Mouse (Mus musculus) kidney, adult 18-20 months (tissue): ENCODE results near the gene Mipol1.
A peak's percentile ranks its signal among the peaks of the same experiment; 100 is the strongest.
"Not testable (repeated sequence)": the region's sequence is repeated elsewhere in the genome, so short reads cannot be mapped to it uniquely, and the experiment has no call there.

Source experiments
- DNase-seq: peaks from one replicate; pipeline ENCODE4 v3.0.0; 2021

Mipol1 gene

DNA sequence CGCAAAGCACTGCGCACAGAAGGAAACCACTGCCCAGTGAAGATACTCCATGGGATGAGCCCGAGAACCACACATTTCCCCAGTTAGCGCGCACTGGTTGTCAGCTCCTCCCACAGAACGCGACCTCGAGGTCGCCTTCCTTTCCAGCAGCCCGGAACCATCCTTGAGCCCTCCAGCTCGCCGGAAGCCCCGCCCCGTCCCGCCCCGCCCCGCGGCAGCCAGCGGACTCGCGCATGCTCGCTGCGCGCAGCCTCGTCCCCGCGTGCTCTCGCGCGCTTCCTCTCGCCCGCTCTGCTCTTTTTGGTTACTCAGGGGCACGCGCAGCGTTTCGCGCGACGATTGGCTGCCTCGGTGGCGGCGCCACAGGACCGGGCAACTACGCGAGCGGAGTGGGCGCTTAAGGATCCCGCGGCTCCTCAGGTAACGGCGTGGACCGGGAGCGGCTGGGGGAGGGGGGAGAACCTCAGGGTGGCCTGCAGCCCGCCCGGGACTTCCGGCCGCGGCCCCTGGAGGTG, at the start of gene Mipol1, which contains the start of gene Prps1l3:
Gene Mipol1 (plus strand): TSS at position 236 of the 515 bp plus-strand sequence.
Gene Prps1l3 (plus strand): TSS at position 221 of the 515 bp plus-strand sequence.
- peak; percentile 90 for DNase-seq

DNA sequence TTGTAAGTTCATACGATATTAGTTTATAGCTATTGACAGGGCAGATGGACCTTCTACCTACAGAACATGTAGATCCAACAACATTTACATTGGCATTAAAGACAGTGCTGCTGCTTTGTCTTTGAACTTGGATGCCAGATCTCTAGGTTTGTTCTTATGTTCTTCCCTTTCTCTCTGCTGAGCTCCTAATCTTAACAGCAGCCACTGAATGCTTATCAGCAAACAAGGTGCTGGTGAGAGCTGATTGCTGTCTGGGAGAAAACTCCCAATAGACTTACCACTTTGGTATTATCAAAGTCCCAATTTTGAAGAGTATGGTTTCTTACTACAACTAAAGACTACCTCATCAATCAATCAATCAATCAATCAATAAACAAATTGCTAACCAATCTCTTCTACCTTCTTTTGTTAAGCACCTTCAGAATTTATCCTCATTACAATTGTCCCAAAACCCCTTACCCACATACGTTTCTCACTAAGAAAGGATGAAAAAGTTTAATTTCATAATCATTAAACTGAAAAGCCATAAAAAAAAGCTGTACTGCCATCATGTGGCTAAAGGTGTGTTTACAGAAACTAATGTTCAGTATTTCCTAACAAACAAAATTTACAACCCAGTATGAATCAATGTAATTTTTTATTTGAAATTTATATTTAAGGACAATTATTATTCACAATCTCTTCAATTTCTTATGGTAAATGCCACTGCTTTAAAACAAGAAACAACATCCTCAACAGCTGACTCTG, 45.7 kb upstream of the Mipol1 start:
- DNase-seq: no peak

DNA sequence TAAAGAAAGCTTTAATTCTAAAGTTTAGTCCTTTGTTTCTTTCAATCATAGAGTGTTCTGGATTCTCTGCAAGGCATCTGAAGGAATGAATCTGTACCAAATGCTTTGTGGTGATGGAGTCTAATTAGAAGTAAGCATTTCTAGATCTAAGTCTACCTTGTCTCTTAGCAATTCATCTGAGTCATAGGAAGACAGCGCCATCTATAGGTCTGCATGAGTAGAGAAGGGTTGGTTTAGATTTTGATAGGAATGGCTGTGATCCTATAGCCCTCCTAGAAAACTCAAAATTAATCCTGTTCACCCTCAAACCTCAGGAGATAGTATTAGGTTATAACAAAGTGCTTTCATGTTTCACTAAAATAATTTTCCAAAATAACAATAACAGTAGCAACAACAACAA, 44.8 kb upstream of the Mipol1 start:
- no peak for DNase-seq

DNA sequence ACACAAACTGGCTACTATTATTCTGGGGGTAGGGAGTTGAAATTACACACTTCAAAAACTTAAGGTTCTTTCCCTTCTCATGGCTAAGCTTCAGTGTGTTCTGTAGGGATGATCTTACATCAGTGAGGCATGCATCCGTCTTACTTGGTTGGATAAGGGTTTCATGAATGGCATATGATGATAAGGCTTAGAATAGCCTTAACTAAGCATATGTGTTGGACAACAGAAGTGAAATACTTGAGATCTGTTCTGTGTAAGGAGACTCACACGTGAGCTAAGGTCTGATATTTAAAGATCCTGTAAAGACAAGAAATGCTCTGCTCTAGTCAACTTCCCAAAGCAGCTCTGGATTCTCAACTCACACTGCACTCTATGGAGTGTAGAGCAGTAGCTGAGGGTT, 44.1 kb upstream of the Mipol1 start:
- DNase-seq: no peak

DNA sequence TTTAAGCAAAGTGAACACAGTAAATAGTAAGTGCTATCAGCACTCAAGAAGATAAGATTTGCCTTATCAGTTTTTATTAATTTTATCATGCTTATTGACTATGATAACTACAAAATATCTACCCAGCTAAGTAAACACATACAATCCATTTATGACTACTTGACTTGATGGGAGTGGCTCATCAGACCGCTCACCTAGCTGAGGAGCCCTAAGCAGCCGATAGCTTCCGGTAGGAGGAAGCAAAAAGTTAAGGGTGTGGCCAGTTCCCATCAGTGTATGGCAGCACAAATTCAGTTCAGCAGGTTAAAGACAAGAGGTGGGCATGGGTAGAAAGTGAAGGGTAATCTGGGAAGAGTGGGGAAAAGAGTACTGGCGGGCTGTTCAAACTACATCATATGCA, 43.2 kb upstream of the Mipol1 start:
- no peak for DNase-seq

DNA sequence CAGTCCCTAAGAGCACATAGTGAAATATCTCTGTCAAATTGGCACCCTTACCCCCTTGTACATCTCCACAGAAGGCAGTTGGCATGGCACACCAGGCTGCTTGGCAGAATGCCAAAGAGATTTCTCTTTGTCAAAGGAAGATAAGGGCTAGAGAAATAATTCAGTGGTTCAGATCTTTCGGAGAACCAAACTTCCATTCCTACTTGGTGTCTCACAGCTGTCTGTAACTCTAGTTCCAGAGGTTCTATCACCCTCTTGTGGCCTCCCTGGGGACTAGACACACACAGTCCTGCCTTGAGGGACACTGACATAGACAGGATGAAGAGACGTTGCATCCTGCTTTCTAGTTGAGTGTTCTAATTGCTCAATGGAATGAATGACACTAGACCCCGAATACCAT, 35.6 kb upstream of the Mipol1 start:
- no peak for DNase-seq

DNA sequence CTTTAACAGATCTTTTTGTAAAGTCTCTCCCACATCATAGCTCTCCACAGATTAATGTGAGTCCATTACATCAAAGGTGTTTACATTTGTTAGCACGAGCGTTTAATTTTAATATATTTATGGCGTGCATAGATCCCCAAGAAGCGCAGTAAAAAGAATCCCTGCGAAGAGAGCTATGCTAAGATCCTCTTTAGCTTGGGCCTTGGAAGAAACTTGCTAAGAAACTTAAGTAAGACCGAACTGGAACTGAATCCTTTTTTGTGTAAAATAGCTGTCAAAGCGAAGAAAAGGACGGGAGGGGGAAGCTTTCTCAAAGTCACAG, 34.0 kb upstream of the Mipol1 start:
- no peak for DNase-seq

DNA sequence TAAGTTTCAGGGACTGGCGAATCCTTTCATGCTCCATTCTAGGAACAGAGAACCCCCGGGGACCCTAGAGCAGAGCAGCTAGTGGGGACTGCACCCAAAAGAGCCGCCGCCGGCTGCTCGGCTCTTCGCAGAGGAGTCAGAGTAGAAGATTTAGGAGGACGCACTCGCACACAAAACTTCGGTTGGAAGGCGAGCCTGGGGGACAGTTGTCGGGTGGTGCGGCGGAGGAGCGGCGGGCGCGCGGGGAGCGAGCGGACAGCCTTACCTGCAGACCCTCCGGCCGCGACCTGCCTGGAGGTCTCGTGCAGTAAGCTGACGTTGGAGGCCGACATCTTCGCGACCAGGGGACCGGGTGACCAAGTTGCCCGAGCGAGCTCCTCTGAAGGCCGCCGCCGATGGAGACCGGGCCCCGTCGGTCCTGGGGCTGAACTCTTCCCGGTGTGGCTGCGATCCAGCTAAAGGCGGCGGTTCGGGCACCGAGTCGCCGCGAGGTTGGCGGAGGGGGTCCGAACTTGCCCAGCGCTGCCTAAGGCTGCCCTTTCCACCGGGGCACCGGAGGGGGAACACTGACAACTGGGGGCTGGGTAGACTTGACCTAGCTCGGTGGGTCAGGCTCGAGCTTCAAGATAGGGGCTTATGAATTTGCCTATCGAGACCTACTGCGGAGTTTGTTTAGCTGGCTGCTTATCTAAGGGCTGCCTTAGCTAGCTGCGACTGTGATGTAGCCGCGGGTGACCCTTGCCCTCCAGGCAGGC, 33.4 kb upstream of the Mipol1 start:
- DNase-seq: peak; percentile 81

DNA sequence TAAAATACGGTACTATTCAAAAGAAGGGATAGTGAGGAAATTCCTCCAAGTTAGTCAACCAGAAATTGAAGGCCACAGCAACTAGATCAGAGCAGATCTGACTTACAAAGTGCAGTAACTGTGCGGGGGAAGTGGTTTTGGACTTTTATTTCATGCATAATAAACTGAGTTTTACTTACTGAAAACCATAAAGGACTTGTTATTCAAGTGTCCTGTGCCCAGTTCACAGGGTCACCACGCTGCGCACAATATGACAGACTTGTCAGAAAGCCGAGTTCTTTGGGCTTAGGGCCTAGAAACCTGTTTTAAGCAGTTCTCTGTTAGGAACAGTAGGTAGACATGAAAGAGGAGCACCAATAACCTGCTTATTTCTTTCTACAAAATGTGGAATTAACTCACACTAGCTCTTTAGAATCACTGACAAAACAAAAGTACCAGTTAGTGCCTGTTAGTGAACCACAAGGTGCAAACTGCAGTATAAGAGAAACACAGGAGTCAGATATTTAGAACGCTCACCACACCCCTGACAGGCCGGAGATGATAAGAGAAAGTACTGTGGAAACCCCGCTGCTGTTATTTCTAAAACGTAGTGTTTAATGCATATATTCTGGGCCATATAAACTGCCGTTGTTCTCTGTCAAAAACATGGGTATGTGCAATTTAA, 32.7 kb upstream of the Mipol1 start, which contains the start of gene Slc25a21:
Gene Slc25a21 (minus strand): TSS at position 110 of the 664 bp plus-strand sequence.
- DNase-seq: no peak

DNA sequence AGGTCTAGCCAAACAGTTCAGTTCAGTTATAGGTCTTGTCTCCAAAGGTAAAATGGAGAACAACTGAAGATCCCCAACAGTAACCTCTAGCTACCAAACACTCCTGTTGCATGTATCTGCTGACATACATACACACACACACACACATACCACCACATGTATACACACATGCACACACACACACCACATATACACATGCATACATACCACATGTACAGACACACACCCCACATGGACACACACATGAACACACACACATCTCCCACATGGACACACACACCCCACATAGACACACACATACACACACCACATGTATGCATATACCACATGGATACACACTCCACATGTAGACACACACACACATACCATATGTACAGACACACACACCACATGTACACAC, 32.0 kb upstream of the Mipol1 start:
- DNase-seq: no peak

DNA sequence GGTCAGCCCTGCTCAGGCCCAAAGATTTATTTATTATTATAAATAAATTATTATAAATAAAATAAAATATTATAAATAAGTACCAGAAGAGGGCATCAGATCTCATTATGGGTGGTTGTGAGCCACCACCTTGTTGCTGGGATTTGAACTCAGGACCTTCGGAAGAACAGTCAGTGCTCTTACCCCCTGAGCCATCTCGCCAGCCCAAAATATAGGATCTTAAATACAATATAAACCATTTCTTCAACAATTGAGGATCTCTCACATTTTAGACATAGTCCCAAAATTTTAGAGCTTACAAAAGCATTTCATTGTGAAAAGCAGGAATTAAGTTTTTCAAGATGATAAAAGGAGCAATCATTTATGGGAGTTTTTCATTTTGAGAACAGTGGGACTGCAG, 30.8 kb upstream of the Mipol1 start:
- no peak for DNase-seq

DNA sequence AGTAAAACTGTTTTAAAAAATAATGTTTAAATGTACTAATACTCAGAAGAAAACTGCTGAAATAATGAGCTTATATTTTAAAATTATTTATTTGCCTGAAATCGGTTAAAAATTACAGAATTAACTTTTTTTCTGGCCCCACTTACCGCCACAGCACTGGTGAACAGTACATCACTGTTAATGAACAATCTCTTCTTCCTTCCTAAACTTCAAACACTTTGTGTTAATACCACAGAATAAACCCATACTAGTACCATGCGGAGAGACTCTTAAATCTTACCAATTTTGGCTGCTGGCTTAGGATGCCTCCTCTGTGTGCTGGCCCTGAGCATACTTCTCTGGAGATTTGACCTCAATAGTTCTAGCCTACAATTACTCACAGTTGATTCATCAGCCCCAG, 28.3 kb upstream of the Mipol1 start:
- no peak for DNase-seq

DNA sequence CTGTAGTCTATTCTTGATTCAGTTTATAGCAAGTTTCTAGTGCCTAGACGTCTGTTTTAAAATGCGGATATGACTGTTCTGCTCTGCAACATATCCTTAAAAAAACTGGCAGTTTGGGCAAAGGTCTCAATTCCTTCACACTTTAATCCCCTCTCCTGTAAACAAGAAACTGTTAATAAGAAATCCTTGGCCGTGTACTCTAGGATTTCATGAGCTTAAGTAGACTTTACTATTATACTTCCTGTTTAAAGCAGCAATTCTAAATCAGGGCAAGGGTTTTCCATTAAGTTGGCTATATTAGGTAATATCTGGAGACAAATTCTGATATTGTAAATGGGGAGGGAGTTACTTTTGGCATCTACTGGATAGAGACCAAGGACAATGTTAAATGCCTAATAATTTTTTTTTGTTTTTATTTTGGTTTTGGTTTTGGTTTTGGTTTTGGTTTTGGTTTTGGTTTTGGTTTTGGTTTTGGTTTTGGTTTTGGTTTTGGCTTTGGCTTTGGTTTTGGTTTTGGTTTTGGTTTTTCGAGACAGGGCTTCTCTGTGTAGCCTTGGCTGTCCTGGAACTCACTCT, 25.9 kb upstream of the Mipol1 start:
- DNase-seq: no peak

DNA sequence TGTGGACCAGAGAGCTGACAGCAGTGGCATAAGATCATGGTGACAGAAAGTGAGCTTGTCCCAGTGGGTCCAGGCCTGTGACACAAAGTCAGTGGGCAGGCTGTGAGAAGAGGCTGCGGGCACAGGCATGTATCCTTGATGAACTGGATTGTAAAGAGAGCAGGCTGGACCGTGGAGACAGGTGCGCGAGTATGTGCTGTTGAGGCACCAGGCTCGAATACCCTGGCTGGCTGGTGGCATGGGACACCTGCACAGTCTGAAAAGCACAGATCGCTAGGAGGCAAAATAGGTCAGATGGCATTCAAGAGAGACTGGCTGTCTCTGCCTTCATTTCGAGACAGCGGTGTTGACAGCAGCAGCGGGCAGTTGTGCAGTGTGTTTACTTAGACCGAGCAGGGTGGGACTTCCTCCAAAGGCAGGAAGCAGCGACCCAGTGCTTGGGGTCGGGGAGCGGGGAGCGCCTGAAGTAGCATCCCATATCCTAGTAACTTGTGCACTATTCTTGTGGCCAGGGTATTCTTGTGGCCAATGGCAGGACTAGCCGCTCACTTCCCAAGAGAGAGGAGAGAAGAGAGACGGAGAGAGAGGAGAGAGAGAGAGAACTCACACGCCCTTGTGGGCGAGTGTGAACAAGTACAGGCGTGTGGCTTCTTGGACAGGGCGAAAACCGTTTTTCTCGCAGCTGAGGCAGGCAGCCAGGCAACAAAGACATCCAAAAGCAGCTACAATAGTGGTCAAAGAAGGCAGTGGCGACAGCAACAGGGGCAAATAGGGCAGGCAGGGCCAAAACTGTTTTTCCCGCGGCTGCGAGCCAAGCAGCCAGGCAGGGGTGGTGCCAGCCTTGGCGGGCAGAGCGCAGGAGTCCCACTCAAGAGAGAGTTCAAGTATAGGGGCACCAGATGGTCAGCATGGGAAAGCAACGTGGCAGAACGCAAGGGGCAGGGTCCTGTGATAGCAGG, 18.6 kb upstream of the Mipol1 start:
- peak; percentile 55 for DNase-seq

DNA sequence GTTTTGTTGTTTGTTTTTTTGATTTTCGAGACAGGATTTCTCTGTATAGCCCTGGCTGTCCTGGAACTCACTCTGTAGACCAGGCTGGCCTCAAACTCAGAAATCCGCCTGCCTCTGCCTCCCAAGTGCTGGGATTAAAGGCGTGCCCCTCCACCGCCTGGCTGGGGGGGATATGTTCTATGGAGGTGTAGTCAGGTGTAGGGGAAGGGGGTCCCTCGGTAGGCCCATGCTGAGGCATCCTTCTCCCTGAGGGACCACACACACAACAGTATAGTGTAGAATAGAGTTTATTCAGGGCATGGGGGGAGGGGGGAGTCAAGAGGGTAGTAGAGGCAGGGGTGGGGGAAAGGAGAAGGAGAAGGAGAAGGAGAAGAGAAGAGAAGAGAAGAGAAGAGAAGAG, 17.8 kb upstream of the Mipol1 start:
- DNase-seq: not testable (repeated sequence)

DNA sequence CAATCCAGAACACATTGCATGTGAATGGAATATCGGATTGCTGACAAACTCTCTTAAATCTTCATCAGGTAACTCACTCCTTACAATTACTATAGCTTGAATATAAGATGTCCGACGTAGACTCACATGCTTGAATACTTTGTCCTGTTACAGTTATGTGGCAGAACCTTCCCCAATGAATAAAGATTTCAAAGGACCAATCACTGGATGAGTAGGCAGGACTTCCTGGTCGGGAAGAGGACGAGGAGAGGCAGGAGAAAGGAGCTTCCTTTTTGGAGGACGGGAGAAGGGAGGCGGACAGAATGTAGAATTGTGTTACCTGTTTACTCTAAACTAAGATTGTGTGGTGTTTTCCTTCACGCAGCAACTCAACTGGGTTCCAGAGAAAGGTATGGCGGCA, 3.8 kb upstream of the Mipol1 start:
- DNase-seq: no peak

DNA sequence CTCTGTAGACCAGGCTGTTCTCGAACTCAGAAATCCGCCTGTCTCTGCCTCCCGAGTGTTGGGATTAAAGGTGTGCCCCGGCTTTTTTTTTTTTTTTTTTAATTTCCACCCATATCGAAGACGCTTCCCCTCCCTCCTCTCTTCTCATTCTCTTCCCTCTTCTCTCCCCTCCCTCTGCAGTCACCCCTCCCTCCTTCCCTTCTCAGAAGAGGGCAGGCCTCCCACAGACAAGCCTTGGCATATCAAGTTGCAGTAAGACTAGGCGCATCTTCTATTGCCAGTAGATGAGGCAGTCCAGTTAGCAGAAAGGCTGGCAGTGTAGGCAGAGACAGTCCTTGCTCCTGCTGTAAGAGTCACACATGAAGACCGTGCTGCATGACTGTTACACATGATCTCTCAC, 2.5 kb upstream of the Mipol1 start:
- DNase-seq: no peak

DNA sequence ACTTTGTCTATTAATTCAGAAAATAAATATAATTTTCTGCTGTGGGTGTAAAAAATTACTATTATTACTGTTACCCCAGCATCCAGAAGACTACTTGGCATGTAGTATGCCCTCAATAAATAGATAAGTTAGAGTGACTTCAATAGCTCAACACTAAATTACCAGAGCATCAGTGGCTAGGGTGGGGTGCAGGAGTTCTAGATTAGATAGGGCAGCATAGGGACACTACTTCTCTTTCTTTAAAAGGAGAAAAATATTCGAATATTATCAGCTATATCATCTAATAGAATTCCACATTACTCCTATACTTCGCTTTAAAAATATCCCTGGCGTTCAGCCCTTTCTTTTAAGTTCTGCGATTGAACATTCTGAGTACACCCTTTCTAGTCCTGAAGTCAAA, 524 bp upstream of the Mipol1 start:
- no peak for DNase-seq

DNA sequence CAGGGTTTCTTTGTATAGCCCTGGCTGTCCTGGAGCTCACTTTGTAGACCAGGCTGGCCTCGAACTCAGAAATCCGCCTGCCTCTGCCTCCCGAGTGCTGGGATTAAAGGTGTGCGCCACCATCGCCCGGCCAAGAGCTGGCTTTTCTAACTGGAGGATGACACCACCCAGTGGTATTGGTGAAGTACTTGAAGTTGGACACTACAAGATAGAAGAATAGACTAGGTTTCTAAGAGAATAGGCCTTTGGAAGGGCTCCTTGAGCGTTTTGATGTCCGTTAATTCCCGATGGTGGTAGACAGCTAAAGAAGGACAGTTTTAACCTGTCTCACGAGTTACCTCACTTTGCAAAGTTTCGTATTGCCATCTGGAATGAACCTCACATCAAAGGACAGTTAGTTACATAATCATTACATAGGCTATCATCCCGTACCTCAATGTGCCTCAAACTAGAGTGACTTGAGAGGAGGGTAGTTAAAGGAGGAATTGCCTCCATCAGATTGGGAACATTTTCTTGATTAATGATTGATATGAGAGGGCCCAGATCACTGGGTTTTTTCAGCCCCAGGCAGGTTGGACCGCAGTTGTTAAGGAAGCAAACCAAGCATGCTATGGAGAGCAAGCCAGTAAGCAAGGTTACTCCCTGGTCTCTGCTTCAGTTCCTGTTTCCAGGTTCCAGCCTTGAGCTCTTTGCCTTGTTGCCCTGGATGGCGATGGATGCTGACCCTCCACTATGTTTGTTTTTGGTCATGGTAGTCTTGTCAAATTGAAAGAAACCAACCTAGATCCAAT, 1.1 kb downstream of the Mipol1 start:
- peak; percentile 51 for DNase-seq

DNA sequence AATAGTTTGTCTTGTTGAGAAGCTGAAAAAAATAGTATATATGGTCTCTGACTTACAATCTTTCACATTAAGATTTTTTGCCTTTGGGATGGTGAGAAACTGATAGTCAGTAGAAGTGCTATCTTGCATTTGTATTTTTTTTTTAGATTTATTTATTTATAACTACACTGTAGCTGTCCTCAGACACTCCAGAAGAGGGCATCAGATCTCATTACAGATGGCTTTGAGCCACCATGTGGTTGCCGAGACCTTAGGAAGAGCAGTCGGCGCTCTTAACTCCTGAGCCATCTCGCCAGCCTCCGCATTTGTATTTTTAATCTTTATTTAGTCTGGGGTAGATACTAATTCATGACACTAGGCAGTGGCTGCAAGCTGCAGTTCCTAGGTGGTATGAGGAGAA, 3.2 kb downstream of the Mipol1 start:
- no peak for DNase-seq
